Mouse (Mus musculus) bone marrow macrophage, adult 2 months (primary cell): ENCODE results near the gene Ass1.

Source experiments
- CTCF ChIP-seq: IDR thresholded peaks from 2 replicates; pipeline ENCODE4 v1.5.1; 2012; ENCODE audit warnings: low read depth, mild to moderate bottlenecking, low read length, moderate library complexity
- POLR2A ChIP-seq: IDR thresholded peaks from 2 replicates; pipeline ENCODE4 v1.6.1; 2012; ENCODE audit warnings: mild to moderate bottlenecking, low read depth, low read length, borderline replicate concordance

- no peak for TF ChIP-seq POLR2A
- TF ChIP-seq CTCF, result no peak
Measured at GRCm38 (mm10) chr2:31467457-31467856, 2.5 kb upstream of the Ass1 start.
